Mouse (Mus musculus) cortical plate, adult 2 months (tissue): ENCODE measurements around the gene Irak4. TPM values are rescaled to one million over a fixed set of nuclear protein-coding genes. Genes with fewer than 3 reads are reported as not detected.

Experiments used
- H3K27ac ChIP-seq: fragments of 200-500 bp; 2 replicates; pipeline ENCODE4 v1.5.1; 2012; ENCODE audit warnings: low read length, control low read depth, inconsistent platforms; ENCODE audit not compliant: insufficient read depth
- H3K4me1 ChIP-seq: fragments of 200-500 bp; 2 replicates; pipeline ENCODE4 v1.6.1; 2011; ENCODE audit warnings: low read length; ENCODE audit not compliant: control insufficient read depth, insufficient read depth
- H3K4me3 ChIP-seq: fragments of 200-500 bp; 2 replicates; pipeline ENCODE4 v1.5.1; 2011; ENCODE audit warnings: mild to moderate bottlenecking, low read length, control low read depth; ENCODE audit not compliant: insufficient read depth
- CTCF ChIP-seq: fragments of 200-500 bp; IDR thresholded peaks from 2 replicates; pipeline ENCODE4 v1.5.1; 2011; ENCODE audit warnings: mild to moderate bottlenecking, control low read depth, low read length; ENCODE audit not compliant: insufficient read depth; ENCODE audit errors: extremely low read depth
- POLR2A ChIP-seq: fragments of 200-500 bp; IDR thresholded peaks from 2 replicates; pipeline ENCODE4 v1.6.1; 2011; ENCODE audit warnings: mild to moderate bottlenecking, low read length, control low read depth; ENCODE audit not compliant: insufficient read depth; ENCODE audit errors: extremely low read depth
- polyA plus RNA-seq: library from polyadenylated mRNA; depleted of rRNA; stranded (reverse); fragments of >200 nt; gene quantifications from 2 replicates; pipeline ENCODE4 v1.2.3, GENCODE M21; 2012

The Irak4 gene
- polyA plus RNA-seq, 1 experiment, result 2.0 TPM

DNA sequence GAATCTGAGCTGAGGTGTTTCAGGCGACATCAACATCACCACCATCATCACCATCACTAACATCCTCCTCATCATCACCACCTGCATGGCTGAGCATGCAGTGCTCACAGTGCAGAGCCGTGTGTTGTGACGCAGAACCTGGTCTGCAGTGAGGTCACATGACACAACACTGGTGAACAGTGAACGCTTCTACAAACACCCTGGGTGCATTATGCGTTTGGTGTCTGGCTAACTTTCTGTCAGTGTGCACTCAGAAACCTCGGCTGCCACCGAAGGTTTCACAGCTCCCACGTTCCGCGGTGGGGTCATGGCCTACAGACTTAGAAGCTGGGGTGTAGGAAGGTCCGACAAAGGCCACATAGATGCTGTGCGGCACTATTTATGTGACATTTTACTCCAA is 18.5 kb upstream of the Irak4 start:
- TF ChIP-seq POLR2A (no peak), CTCF (no peak)
- Histone ChIP-seq H3K4me3 (no peak overlapping the region), H3K4me1 (no peaks in the 10 kb centered on the region), H3K27ac (no peak overlapping the region)

DNA sequence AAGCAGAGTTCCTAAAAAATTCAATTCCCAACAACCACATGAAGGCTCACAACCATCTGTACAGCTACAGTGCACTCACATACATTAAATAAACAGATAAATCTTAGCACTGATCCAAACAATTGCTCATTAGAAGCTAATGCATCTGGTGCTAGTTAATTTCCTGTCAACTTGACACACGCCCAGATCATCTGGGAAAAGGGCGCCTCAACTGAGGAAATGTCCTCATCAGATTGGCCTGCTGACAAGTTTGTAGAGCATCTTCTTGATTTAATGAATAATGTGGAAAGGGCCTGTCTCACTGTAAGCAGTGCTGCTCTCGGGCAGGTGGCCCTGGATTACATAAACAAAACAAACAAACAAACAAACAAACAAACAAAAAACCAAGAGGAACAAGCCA is 12.9 kb upstream of the Irak4 start:
- no peaks in the 10 kb centered on the region for H3K4me1 ChIP-seq
- TF ChIP-seq CTCF (no peak), POLR2A (no peak)
- no peak overlapping the region for H3K27ac ChIP-seq
- no peak overlapping the region for H3K4me3 ChIP-seq

DNA sequence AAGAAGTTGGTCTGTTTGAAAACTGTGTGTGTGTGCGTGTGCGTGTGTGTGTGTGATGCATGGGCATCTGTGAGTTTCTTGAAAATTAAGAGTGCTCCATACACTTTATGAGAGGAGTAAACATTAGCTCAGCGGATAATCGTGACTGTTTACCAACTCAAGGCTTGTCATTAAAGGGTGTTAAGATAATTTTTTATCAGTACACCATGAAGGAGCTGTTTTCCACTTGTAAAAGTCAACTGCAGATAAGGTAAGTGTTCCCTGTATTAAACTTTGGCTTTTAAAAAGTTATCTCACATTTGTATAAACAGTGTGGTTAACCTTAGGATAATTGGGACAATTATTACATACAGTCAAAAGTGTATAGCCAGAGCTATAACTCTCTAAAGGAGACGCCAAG is 11.1 kb upstream of the Irak4 start:
- no peak for TF ChIP-seq POLR2A
- TF ChIP-seq CTCF, result no peak
- no peaks in the 10 kb centered on the region for H3K4me1 ChIP-seq
- no peak overlapping the region for H3K27ac ChIP-seq
- H3K4me3 ChIP-seq, result no peak overlapping the region

DNA sequence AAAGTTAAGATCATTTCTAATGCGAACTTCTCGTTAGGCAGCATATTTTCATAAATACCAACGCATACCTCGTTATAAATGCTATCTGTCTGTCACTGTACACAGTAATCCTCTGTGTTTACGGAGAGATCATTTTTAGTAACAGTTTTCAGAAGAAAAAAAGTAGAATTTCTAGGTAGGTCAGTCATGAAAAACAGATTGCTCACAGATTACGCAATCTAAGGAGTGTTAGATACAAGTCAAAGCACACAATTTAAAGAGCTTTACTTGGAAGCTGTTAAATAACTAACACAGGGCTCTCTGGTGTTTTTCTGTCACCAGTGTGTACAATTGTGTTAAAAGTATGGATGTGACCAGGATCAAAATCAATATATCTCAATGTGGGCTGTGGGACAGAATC is 10.5 kb upstream of the Irak4 start:
- H3K27ac ChIP-seq, result no peak overlapping the region
- no peak for TF ChIP-seq CTCF
- TF ChIP-seq POLR2A, result no peak
- H3K4me3 ChIP-seq, result no peak overlapping the region
- no peaks in the 10 kb centered on the region for H3K4me1 ChIP-seq

DNA sequence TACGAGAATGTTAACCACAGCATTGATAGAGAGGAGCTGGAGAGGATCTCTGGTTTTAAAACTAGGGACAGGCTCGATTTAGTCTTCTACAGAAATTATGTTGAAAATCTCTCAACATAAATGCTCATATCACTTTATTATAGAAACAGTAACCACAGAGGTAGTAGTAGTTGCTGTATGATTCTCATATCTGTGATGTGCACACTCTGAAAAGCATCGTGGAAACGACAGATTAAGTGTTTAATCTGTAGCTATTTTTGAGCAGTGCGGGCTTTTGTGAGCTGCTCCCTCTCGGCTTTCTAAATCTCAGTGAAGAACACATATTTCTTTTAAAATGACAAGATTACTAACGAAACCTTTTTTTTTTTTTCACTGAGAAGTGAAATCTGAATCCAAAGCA is 7.9 kb upstream of the Irak4 start:
- TF ChIP-seq CTCF (no peak), POLR2A (no peak)
- no peaks in the 10 kb centered on the region for H3K4me1 ChIP-seq
- H3K4me3 ChIP-seq, result no peak overlapping the region
- H3K27ac ChIP-seq, result no peak overlapping the region

DNA sequence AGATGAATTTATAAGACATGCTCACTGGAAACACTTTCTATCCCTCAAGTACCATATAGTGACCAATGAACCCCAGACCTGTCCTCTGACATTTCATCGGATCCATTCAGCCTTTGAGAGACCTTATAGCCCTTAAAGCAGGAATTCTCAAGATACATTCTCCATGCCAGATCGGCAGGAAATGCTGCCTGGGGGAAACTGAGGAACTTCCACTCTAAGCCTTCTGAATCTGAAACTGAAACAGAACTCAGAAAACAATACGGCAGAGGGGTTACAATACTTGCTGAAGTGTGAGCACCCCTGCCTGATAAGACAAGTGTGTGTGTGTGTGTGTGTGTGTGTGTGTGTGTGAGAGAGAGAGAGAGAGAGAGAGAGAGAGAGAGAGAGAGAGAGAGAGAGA is 4.1 kb upstream of the Irak4 start:
- no peak overlapping the region for H3K4me3 ChIP-seq
- TF ChIP-seq CTCF (no peak), POLR2A (no peak)
- no peaks in the 10 kb centered on the region for H3K4me1 ChIP-seq
- no peak overlapping the region for H3K27ac ChIP-seq

DNA sequence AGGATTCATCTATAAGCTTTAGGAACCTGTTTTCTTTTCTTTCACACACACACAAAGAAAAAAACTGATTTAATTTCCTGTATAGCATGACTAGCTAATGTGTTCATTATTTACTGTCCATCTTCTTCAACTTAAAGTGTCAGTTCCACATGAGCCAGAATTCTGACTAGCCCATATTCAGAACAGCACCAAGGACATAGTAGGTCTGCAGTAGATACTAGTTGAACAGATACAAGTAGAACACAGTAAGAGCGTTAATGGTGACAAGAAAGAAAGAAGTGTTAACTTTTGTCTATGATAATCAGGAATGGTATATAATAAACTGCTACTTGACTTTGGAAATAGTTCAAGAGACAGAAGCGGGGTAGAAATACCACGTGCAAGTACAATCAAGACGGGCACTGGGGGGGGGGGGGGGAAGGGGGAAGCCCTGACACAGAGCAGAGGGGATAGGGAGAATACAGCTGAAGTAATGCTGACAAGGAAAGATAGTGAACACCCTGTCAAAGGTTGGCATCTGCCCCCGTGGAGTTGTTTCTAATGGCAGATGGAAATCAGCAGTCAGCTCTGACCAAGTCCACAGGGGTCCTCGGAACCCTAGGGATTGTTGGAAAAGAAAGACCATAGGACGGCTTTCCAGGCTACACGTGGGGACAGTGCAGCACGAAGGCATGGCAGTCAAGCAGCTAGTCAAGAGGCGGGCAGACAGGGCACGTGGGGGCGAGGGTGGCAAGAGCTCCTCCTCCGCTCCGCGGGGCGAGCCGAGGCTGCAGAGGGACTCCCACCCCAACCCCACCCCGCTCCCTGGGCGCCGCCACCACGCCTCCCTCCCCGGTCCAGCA is 655 bp upstream of the Irak4 start:
- H3K4me1 ChIP-seq, result no peaks in the 10 kb centered on the region
- TF ChIP-seq POLR2A, result no peak
- no peak for TF ChIP-seq CTCF
- H3K4me3 ChIP-seq, result peak overlapping the region; percentile 67
- H3K27ac ChIP-seq, result no peak overlapping the region

DNA sequence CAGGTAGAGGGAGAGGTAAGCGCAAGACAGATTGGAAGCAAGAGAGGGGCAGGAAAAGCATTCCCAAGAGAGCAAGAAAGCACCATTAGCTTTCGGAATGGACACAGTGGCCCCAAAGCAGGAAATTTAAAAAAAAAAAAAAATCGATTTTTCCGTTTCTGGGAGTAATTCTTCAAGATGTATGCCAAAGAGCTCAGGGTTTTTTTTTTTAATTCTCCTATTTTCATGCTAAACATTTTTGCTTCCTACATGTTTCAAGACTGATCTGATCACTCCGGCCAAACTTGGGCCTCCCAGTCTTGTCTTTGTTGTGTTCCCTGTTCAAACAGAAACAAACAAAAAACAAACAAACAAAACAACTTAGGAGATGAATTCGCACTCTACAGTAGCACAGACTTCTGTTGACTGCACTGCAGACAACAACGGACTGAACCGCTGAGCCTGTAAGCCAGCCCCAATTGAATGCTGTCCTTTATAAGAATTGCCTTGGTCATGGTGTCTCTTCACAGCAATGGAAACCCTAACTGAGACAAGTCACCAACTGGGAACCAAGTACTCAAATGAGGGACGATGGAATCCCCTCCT is 701 bp downstream of the Irak4 start:
- Histone ChIP-seq H3K4me3 (peak overlapping the region; percentile 67), H3K4me1 (no peaks in the 10 kb centered on the region), H3K27ac (no peak overlapping the region)
- TF ChIP-seq CTCF (no peak), POLR2A (no peak)

DNA sequence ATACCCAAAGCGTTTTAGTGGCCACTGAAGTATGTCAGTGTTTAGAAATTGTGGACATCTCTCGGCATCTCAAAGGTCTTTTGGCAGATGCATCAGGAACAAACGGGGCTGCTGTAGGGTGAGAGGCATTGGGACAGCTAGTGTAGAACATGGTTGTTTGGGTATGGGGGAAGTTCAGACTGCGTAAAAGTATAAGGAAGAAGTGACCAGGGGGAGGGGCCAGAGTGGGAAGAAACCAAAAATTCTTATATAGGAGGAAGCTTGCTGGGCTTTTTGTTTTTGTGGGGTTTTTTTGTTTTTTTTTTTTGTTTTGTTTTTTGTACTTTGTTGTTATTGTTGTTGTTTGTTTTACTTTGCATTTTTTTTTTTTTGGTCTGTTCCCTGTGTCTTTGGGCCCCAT is 1.4 kb downstream of the Irak4 start:
- no peaks in the 10 kb centered on the region for H3K4me1 ChIP-seq
- H3K27ac ChIP-seq, result no peak overlapping the region
- no peak overlapping the region for H3K4me3 ChIP-seq
- TF ChIP-seq POLR2A (no peak), CTCF (no peak)

DNA sequence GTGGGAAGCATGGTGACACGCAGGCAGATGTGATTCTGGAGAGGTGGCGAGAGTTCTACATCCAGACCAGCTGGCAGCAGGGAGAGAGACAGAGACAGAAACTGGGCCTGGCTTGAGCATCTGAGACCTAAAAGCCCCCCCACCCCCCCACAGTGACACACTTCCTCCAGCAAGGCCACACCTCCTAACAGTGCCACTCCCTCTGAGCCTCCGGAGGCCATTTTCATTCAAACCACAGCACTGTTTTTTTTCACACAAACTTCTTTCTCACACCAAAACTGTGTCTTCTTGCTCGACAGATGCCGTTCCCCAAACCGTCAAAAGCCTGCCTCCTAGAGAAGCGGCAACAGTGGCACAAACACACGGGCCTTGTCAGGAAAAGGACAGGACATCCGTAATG is 10.1 kb downstream of the Irak4 start:
- Histone ChIP-seq H3K4me1 (no peaks in the 10 kb centered on the region), H3K27ac (no peak overlapping the region), H3K4me3 (no peak overlapping the region)
- TF ChIP-seq CTCF (no peak), POLR2A (no peak)

DNA sequence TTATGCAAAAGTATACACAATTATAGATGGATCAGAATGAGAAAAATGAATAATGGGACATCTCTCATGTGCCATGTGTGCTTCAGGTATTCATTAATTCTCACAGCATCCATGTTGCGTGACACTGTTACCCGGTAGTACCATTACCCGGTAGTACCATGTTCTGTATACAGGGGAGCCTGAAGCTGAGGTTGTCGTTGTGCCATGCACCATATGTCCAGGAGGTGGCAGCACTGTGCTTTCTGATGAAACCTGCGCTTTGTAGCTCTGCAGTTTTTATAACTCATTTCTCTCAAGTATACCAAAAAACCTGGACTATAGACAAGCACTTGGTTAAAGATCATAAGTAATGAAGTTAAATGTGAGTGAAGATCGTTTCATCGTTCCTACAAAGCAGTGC is 14.0 kb downstream of the Irak4 start:
- Histone ChIP-seq H3K27ac (no peak overlapping the region), H3K4me3 (no peak overlapping the region), H3K4me1 (no peaks in the 10 kb centered on the region)
- no peak for TF ChIP-seq POLR2A
- TF ChIP-seq CTCF, result peak; percentile 98
